Mouse (Mus musculus): Measurements from ENCODE around the gene Ankrd11. TPM values are rescaled to one million over a fixed set of nuclear protein-coding genes. Genes with fewer than 3 reads are reported as not detected.

Ankrd11 gene
- total RNA-seq (2021) = 10 to 100 TPM; 60.3 to 62.1 TPM
- long read RNA-seq, experiment 1, full-length matches to known transcripts = 5 of 51 reads
- long read RNA-seq, experiment 1, partial matches to known transcripts = 36 of 51 reads
- long read RNA-seq, experiment 1, other reads (novel, unspliced or antisense) = 10 of 51 reads
- long read RNA-seq, experiment 2, full-length matches to known transcripts = 4 of 57 reads
- long read RNA-seq, experiment 2, partial matches to known transcripts = 44 of 57 reads
- long read RNA-seq, experiment 2, other reads (novel, unspliced or antisense) = 9 of 57 reads

DNA sequence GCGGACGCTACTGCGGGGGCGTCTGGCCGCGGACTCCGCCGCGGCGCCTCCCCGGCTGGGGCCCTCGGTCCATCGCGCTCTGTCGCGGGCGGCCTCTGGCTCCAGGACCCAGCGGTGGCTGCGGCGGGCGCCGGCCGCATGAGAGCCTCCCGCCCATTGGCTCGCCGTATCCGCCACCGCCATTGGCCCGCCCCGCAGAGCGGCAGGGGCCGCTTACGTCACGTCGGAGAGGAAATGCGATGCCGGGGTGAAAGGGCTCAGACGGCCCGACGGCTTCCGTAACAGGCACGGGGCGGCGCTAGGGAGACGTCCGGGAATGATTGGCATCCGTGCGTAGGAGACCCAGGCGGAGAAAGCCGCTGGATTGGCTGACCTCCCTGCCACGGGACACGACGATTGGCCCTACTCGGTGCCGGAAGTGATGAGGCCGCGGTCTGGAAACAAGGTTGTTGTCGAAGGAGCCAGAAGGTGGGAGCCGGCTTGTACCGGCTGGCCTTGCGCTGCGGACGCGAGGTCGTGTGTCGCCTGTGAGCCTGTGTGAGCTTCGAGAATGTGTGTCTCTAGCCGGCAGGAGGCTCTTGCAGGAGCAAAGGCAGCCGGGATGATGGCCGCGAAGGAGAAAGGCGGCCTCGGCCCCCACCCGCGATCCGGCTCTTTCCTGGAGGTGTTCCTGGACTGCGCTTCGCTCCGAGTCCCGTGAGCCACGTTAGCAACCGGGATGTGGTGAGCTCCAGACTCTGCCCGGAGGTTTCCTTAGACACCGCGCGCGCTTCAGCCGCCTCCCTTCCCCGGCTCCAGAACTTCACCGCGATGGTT, at the start of gene Ankrd11:
Gene Ankrd11 (minus strand): TSS at position 120 of the 816 bp plus-strand sequence.
- peak; percentile 23; the same call in 1 of the 2 replicates for TF ChIP-seq CTCF (IDR thresholded peaks at IDR 0.05)

DNA sequence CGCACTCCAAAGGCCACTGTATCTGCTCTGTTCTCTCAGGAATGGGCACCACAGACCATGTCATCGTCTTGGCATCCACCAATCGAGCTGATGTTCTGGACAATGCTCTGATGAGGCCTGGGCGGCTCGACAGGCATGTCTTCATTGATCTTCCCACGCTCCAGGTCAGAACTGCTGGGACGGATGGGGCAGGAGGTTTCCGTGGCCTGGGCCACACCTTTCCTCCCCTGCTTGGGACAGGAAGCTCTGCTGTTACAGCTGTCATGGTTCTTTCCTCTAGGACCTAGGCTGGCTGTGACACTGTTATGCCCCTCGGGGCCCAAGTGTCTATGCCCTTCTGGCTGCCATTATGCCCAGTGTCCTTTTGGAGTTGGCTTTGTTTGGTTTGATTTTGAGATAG, 45.2 kb upstream of the Ankrd11 start:
- intact Hi-C loops (cut with DNase I) = no loop called here
- no peak overlapping the region for H3K27ac ChIP-seq
- DNase-seq = no peak
- H3K4me3 ChIP-seq = no peak overlapping the region
- no peak for TF ChIP-seq CTCF (IDR thresholded peaks at IDR 0.05)

More for the DNA sequence above, at the start of gene Ankrd11:
- Histone ChIP-seq H3K27ac (peak within 1 kb of the TSS; percentile 95), H3K4me3 (peak within 1 kb of the TSS; percentile 98)
- peak; percentile 100 for DNase-seq
- intact Hi-C loops (cut with DNase I) = loop anchor here (1.0 kb wide), 1 partner anchor 136 kb away; no protein-coding TSS in a partner anchor

DNA sequence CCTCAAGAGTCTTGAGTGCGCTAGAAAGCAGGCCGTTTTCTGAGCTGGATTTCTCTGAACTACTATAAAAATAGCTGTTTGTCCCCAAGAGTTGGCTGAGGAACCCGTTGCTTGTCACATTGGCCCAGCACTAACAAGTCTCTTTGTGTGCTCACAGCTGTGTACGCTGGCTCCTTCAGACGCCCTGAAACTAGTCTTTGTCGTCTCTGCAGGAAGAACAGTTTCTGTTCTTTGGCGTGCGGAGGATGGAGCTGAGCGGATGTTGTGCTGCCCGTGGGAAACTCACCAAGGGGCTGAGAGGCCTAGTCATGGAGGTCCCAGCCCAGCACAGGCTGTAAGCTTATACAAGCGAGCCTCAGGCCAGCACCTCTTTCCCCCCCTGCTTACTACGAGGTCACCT, 41.5 kb upstream of the Ankrd11 start:
- Histone ChIP-seq H3K4me3 (no peak overlapping the region), H3K27ac (no peak overlapping the region)
- TF ChIP-seq CTCF (IDR thresholded peaks at IDR 0.05) = no peak
- DNase-seq = no peak
- intact Hi-C loops (cut with DNase I) = no loop called here

DNA sequence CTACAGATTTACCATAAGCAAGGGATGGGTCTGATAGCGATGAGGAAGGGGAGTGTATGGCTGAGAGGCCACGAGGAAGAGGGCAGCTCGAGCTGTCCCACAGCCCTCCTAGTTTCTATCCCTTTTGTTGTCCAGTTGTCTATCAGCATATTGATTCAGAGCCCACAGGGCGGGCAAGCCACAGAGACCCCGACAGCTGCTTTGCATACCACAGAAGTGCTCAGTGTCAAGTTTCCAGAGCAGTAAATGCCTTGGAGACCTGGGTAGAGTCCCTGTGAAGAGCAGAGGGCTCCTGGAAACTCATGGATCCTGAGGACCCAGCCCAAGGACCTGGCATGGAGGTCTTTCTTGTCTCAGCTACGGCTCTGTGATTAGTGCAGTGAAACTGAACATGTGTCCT, 40.9 kb upstream of the Ankrd11 start:
- DNase-seq = no peak
- intact Hi-C loops (cut with DNase I) = no loop called here
- Histone ChIP-seq H3K4me3 (no peak overlapping the region), H3K27ac (no peak overlapping the region)
- no peak for TF ChIP-seq CTCF (IDR thresholded peaks at IDR 0.05)

DNA sequence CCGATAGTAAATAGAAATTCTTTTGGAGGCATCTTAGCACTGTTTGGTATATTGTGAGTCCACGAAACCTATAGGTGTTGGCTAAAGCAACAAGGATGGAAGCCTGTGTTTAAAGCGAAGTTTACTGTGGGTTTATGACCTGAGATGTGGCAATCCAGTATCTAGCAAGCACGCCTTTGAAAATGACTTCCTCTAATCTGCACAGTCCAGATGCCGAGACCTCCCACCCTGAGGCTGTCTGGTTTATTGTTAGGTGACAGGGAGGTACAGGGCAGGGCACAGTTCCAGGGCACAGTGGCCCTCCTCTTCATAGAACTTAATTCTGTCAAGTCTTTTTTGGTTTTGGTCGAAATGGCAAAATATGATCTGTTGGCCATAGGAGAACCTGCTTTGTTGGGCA, 35.1 kb upstream of the Ankrd11 start:
- Histone ChIP-seq H3K27ac (no peak overlapping the region), H3K4me3 (no peak overlapping the region)
- intact Hi-C loops (cut with DNase I) = loop anchor here (10.0 kb wide), 2 partner anchors 482 to 692 kb away; no protein-coding TSS in a partner anchor
- DNase-seq = no peak
- no peak for TF ChIP-seq CTCF (IDR thresholded peaks at IDR 0.05)

DNA sequence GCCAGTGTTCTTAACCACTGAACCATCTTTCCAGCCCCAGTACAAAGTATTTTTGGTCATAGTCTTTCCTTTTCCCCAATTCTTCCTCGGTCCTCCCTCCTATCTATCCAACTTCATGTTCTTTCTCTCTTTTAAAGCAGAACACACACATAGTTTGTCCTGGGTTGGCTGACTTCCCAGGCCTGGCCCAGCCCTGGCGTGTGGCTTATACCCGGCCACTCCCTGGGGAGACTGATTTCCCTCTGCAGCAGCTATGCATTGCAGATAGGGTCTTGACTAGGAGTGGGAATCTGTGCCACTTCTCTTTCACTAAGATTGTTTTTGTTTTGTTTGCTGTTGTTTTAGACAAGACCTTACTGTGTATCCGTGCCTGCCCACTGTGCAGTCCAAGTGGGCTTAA, 29.1 kb upstream of the Ankrd11 start:
- TF ChIP-seq CTCF (IDR thresholded peaks at IDR 0.05) = no peak
- intact Hi-C loops (cut with DNase I) = loop anchor here (10.0 kb wide), 2 partner anchors 476 to 686 kb away; no protein-coding TSS in a partner anchor
- Histone ChIP-seq H3K4me3 (no peak overlapping the region), H3K27ac (no peak overlapping the region)
- no peak for DNase-seq

DNA sequence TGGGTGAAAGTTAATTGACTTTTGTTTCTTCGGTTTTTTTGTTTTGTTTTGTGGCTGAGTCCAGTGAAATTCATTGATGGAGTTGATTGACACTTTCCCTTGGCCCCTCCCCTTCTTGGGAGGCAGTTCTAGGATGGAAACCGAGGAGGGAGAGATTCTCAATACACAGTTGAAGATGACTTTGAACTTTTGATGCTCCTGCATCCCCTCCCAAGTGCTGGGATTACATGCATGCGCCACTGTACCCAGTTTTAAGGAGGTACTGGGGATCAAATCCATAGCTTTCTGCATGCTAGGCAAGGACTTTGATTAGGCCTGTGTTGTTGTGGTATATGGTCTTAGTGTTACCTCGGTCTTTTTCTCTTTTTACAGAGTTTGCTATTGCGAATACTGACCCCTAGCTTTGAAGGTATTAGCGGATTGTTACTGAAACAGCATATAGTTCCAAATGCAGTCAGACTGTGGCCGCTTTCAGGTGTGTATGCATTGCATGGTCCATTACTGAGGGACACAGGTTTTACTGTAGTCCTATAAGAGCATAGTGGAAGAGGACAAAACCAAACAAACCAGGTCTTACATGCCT, 24.1 kb upstream of the Ankrd11 start:
- TF ChIP-seq CTCF (IDR thresholded peaks at IDR 0.05) = no peak
- Histone ChIP-seq H3K27ac (peak overlapping the region; percentile 93), H3K4me3 (peak overlapping the region; percentile 83)
- intact Hi-C loops (cut with DNase I) = loop anchor here (5.0 kb wide), 1 partner anchor 214 kb away; no protein-coding TSS in a partner anchor
- DNase-seq = no peak

DNA sequence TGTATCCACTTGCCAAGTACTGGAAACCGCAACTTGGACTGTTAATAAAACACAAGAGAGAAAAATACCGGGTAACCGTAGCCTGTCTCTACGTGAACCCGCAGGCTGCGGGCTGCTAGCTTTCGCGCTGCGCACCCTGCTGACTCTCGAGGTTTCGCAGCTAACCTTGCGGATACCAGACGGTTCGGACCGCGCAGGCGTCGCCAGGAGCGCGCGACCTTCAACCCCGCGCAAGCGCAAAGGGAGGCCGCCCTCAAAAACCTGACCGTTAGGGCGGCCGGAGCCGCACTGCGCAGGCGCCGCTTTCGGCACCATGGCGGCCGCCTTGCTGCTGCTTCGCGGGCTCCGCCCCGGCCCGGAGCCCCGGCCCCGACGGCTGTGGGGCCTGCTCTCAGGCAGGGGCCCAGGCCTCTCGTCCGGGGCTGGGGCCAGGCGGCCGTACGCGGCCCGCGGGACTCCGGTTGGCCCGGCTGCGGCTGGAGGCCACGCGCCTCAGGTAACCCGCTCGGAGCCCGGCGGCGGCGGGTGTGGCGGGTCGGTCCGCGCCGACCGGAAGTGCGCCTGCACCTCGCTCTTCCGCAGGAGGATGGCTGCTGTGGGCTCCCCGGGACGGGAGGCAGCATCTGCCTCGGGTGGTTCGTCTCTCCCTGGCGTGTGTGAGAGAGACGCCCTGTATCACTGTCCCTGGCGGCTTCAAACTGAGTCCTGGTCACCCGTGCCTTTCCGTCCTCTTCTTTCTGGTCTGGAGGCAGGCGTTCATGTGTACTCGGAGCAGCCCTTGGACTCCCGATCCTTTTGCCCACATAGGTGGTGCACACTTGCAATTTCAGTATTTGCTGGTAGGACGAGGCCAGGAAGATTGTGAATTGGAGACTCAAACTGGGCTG, 23.4 kb upstream of the Ankrd11 start:
- intact Hi-C loops (cut with DNase I) = loop anchor here (1.0 to 5.0 kb wide), 3 partner anchors 19 to 213 kb away; no protein-coding TSS in a partner anchor
- Histone ChIP-seq H3K27ac (peak overlapping the region; percentile 93), H3K4me3 (peak overlapping the region; percentile 83)
- TF ChIP-seq CTCF (IDR thresholded peaks at IDR 0.05) = peak; percentile 76
- peak; percentile 99 for DNase-seq

DNA sequence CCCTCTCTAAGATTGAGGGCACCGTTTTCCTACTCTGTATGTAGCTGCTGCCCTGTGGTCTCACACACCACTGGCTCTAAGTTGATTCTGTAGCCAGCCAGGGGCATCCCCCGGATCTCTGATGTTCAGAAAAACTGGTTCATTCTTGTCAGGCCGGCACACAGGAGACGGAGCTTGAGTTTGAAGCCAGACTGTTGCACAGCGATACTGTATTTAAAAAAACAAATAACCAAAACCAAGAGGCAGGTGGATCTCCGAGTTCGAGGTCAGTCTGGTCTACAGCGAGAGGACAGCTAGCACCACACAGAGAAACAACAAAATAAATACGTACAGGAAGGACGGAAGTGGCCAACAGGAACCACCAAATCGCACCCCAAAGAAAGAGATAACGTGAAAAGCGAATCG, 22.7 kb upstream of the Ankrd11 start:
- TF ChIP-seq CTCF (IDR thresholded peaks at IDR 0.05) = no peak
- no peak for DNase-seq
- intact Hi-C loops (cut with DNase I) = loop anchor here (1.0 to 5.0 kb wide), 3 partner anchors 18 to 213 kb away; no protein-coding TSS in a partner anchor
- Histone ChIP-seq H3K27ac (peak overlapping the region; percentile 93), H3K4me3 (peak overlapping the region; percentile 83)

DNA sequence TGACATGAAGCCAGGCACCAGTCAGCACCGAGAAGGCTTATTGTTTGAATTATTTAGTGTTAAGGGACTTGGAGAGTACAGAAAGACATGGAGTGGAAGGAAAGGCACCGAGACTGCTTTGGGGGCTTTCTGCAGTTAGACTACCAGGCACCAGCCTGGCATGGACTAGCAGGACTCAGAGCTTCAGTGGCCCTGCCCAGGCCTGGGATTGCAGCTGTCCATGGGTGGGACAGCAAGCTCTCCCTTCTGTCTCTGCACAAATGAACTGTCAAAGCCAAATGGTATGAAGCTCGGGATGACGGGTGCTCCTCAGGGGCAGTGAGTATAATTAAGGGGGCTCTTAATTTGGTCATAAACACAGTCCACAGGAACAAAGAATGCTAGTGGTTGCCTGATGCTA, 22.0 kb upstream of the Ankrd11 start:
- no peak for DNase-seq
- intact Hi-C loops (cut with DNase I) = loop anchor here (2.0 kb wide), 1 partner anchor 17 kb away; no protein-coding TSS in a partner anchor
- Histone ChIP-seq H3K4me3 (peak overlapping the region; percentile 83), H3K27ac (peak overlapping the region; percentile 93)
- no peak for TF ChIP-seq CTCF (IDR thresholded peaks at IDR 0.05)

DNA sequence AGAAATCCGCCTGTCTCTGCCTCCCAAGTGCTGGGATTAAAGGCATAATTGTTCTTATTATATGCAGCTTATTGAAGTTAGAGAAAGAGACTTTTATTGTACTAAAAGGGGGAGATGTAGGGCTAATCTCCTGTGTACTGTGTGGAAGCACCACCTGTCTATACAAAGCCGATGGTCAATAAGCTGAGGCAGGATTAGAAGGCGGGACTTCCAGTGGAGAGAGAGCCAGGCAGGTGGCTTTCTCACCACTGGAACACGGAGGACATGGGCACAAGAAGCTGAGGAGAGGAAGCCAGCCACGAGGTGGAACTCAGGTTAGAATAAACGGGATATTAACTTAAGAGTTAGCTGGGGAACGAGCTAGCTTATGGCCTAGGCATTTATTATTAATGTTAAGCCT, 20.6 kb upstream of the Ankrd11 start, which contains the start of gene Spg7:
Gene Spg7 (plus strand): TSS at position 222 of the 400 bp plus-strand sequence.
- TF ChIP-seq CTCF (IDR thresholded peaks at IDR 0.05) = no peak
- intact Hi-C loops (cut with DNase I) = no loop called here

More for the DNA sequence above, 20.6 kb upstream of the Ankrd11 start, which contains the start of gene Spg7:
- Histone ChIP-seq H3K27ac (no peak within 1 kb of the TSS; the same call in 1 of the 2 replicates), H3K4me3 (no peak within 1 kb of the TSS; the same call in 1 of the 2 replicates)
- DNase-seq = no peak

Measured in gastrocnemius, adult 2 months (tissue).